Mouse (Mus musculus): ENCODE measurements around the gene Sox5. TPM values are rescaled to one million over a fixed set of nuclear protein-coding genes. Genes with fewer than 3 reads are reported as not detected.

The Sox5 gene
- polyA plus RNA-seq, 1 experiment from 2014 or later: 3.3 TPM

GRCm38 (mm10) chr6:144271326-144271725 is 510.5 kb downstream of the Sox5 start:
- Histone ChIP-seq H3K9me3 (ENCODE audit: control insufficient read depth) (no peaks in the 10 kb centered on the region), H3K4me1 (replicated peaks; ENCODE audit: control insufficient read depth, insufficient read depth, low read length) (no peaks in the 10 kb centered on the region), H3K27me3 (replicated peaks; ENCODE audit: control insufficient read depth, insufficient read depth, low read length) (no peaks in the 10 kb centered on the region), H3K9ac (ENCODE audit: low read depth, low read length) (no peak overlapping the region), H3K36me3 (ENCODE audit: control insufficient read depth, insufficient read depth) (no peaks in the 10 kb centered on the region), H3K4me3 (ENCODE audit: low read depth, low read length) (no peak overlapping the region), H3K4me2 (replicated peaks; ENCODE audit: low read depth) (no peak overlapping the region), H3K27ac (ENCODE audit: low read depth, low read length) (no peak overlapping the region)
- no peak for ATAC-seq
- WGBS: 100% methylated on average over 2 of the region's 2 CpGs
- TF ChIP-seq CTCF (IDR thresholded peaks at IDR 0.05; ENCODE audit: low read depth): peak; percentile 65

DNA sequence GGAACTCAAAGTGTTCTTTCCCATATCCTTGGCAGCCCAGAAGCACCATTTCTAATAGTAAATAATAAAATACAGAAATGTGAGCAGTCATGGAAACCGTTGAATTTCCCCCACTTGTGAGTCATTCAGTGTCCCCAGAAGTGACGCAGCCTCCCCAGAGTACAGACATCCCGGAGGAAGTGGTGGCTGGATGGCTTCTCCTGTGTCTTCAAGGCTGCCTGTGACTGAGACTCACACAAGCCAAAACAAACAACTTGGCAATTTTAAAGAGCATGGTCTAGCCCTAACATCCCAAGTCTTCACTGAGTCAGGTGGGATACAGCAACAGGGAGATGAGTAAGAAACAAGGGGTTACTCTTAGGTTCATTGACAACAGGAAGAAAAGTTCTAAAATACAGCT is 511.5 kb downstream of the Sox5 start:
- no peak for ATAC-seq
- H3K4me3 ChIP-seq (ENCODE audit: low read depth, low read length): no peak overlapping the region
- TF ChIP-seq CTCF (IDR thresholded peaks at IDR 0.05; ENCODE audit: low read depth): no peak
- H3K4me1 ChIP-seq (replicated peaks; ENCODE audit: control insufficient read depth, insufficient read depth, low read length): no peaks in the 10 kb centered on the region
- H3K36me3 ChIP-seq (ENCODE audit: control insufficient read depth, insufficient read depth): no peaks in the 10 kb centered on the region
- WGBS: 69% methylated on average over 3 of the region's 3 CpGs
- H3K4me2 ChIP-seq (replicated peaks; ENCODE audit: low read depth): no peak overlapping the region
- no peaks in the 10 kb centered on the region for H3K27me3 ChIP-seq (replicated peaks; ENCODE audit: control insufficient read depth, insufficient read depth, low read length)
- no peaks in the 10 kb centered on the region for H3K9me3 ChIP-seq (ENCODE audit: control insufficient read depth)
- no peak overlapping the region for H3K9ac ChIP-seq (ENCODE audit: low read depth, low read length)
- no peak overlapping the region for H3K27ac ChIP-seq (ENCODE audit: low read depth, low read length)

GRCm38 (mm10) chr6:144269666-144270065 is 512.1 kb downstream of the Sox5 start:
- Histone ChIP-seq H3K4me1 (replicated peaks; ENCODE audit: control insufficient read depth, insufficient read depth, low read length) (no peaks in the 10 kb centered on the region), H3K27ac (ENCODE audit: low read depth, low read length) (no peak overlapping the region), H3K4me3 (ENCODE audit: low read depth, low read length) (no peak overlapping the region), H3K27me3 (replicated peaks; ENCODE audit: control insufficient read depth, insufficient read depth, low read length) (no peaks in the 10 kb centered on the region), H3K36me3 (ENCODE audit: control insufficient read depth, insufficient read depth) (no peaks in the 10 kb centered on the region), H3K9ac (ENCODE audit: low read depth, low read length) (no peak overlapping the region), H3K9me3 (ENCODE audit: control insufficient read depth) (no peaks in the 10 kb centered on the region), H3K4me2 (replicated peaks; ENCODE audit: low read depth) (no peak overlapping the region)
- ATAC-seq: peak; percentile 40; the same call in 1 of the 2 replicates
- no peak for TF ChIP-seq CTCF (IDR thresholded peaks at IDR 0.05; ENCODE audit: low read depth)
- WGBS: 46% methylated on average over 4 of the region's 4 CpGs

GRCm38 (mm10) chr6:144265752-144266151 is 516.0 kb downstream of the Sox5 start:
- 77% methylated on average over 5 of the region's 5 CpGs for WGBS
- H3K9me3 ChIP-seq (ENCODE audit: control insufficient read depth): no peaks in the 10 kb centered on the region
- no peak overlapping the region for H3K4me2 ChIP-seq (replicated peaks; ENCODE audit: low read depth)
- no peak overlapping the region for H3K9ac ChIP-seq (ENCODE audit: low read depth, low read length)
- TF ChIP-seq CTCF (IDR thresholded peaks at IDR 0.05; ENCODE audit: low read depth): no peak
- no peaks in the 10 kb centered on the region for H3K4me1 ChIP-seq (replicated peaks; ENCODE audit: control insufficient read depth, insufficient read depth, low read length)
- H3K36me3 ChIP-seq (ENCODE audit: control insufficient read depth, insufficient read depth): no peaks in the 10 kb centered on the region
- H3K27me3 ChIP-seq (replicated peaks; ENCODE audit: control insufficient read depth, insufficient read depth, low read length): no peaks in the 10 kb centered on the region
- no peak overlapping the region for H3K27ac ChIP-seq (ENCODE audit: low read depth, low read length)
- H3K4me3 ChIP-seq (ENCODE audit: low read depth, low read length): no peak overlapping the region
- ATAC-seq: no peak

- Histone ChIP-seq H3K27ac (ENCODE audit: low read depth, low read length) (no peak overlapping the region), H3K27me3 (replicated peaks; ENCODE audit: control insufficient read depth, insufficient read depth, low read length) (no peaks in the 10 kb centered on the region), H3K4me1 (replicated peaks; ENCODE audit: control insufficient read depth, insufficient read depth, low read length) (no peaks in the 10 kb centered on the region), H3K4me2 (replicated peaks; ENCODE audit: low read depth) (no peak overlapping the region), H3K9ac (ENCODE audit: low read depth, low read length) (no peak overlapping the region), H3K4me3 (ENCODE audit: low read depth, low read length) (no peak overlapping the region), H3K36me3 (ENCODE audit: control insufficient read depth, insufficient read depth) (no peaks in the 10 kb centered on the region), H3K9me3 (ENCODE audit: control insufficient read depth) (no peaks in the 10 kb centered on the region)
- no peak for TF ChIP-seq CTCF (IDR thresholded peaks at IDR 0.05; ENCODE audit: low read depth)
- WGBS: 55% methylated on average over 7 of the region's 7 CpGs
- peak; percentile 67 for ATAC-seq
These were observed 516.8 kb downstream of the Sox5 start for GRCm38 (mm10) chr6:144265004-144265403.

GRCm38 (mm10) chr6:144264320-144264915 is 517.4 kb downstream of the Sox5 start:
- no peaks in the 10 kb centered on the region for H3K9me3 ChIP-seq (ENCODE audit: control insufficient read depth)
- no peaks in the 10 kb centered on the region for H3K4me1 ChIP-seq (replicated peaks; ENCODE audit: control insufficient read depth, insufficient read depth, low read length)
- no peak for TF ChIP-seq CTCF (IDR thresholded peaks at IDR 0.05; ENCODE audit: low read depth)
- no peak overlapping the region for H3K9ac ChIP-seq (ENCODE audit: low read depth, low read length)
- H3K36me3 ChIP-seq (ENCODE audit: control insufficient read depth, insufficient read depth): no peaks in the 10 kb centered on the region
- no peak overlapping the region for H3K4me3 ChIP-seq (ENCODE audit: low read depth, low read length)
- H3K27ac ChIP-seq (ENCODE audit: low read depth, low read length): no peak overlapping the region
- peak; percentile 81 for ATAC-seq
- 40% methylated on average over 16 of the region's 16 CpGs for WGBS
- no peak overlapping the region for H3K4me2 ChIP-seq (replicated peaks; ENCODE audit: low read depth)
- no peaks in the 10 kb centered on the region for H3K27me3 ChIP-seq (replicated peaks; ENCODE audit: control insufficient read depth, insufficient read depth, low read length)

DNA sequence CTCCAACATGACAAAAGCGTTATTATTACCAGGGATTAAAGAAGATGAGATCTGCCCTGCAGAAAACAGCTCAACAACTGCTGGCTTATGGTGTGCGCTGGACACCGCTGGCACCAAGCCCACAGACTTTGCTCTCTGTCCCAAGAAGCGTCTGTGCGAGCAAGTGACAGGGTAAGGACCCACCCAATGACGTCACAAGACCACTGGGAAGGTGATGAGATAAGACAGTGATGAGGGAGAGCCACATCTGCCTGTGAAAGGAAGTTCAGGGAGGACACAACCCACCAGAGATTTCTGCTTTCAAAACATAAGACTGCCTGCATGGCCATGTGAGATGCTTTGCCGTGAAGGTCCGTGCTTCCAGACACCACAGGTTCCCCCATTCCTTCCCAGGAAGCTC is 525.3 kb downstream of the Sox5 start:
- Histone ChIP-seq H3K27ac (ENCODE audit: low read depth, low read length) (no peak overlapping the region), H3K27me3 (replicated peaks; ENCODE audit: control insufficient read depth, insufficient read depth, low read length) (no peaks in the 10 kb centered on the region), H3K36me3 (ENCODE audit: control insufficient read depth, insufficient read depth) (no peaks in the 10 kb centered on the region), H3K4me3 (ENCODE audit: low read depth, low read length) (no peak overlapping the region), H3K4me2 (replicated peaks; ENCODE audit: low read depth) (no peak overlapping the region), H3K9me3 (ENCODE audit: control insufficient read depth) (no peaks in the 10 kb centered on the region), H3K9ac (ENCODE audit: low read depth, low read length) (no peak overlapping the region), H3K4me1 (replicated peaks; ENCODE audit: control insufficient read depth, insufficient read depth, low read length) (no peaks in the 10 kb centered on the region)
- 51% methylated on average over 8 of the region's 8 CpGs for WGBS
- TF ChIP-seq CTCF (IDR thresholded peaks at IDR 0.05; ENCODE audit: low read depth): no peak
- no peak for ATAC-seq

All from intestine, postnatal 0 days (tissue).